Mouse (Mus musculus) midbrain, embryonic 13.5 days (tissue): Measurements from ENCODE around the gene Efna2. TPM values are rescaled to one million over a fixed set of nuclear protein-coding genes. Genes with fewer than 3 reads are reported as not detected.
A peak's percentile ranks its signal among the peaks of the same experiment; 100 is the strongest.

Source experiments
- ATAC-seq: fragments of 200-750 bp; cut with Nextera tagmentation; 2 replicates; pipeline ENCODE4 v1.8.0; 2017; ENCODE audit warnings: mild to moderate bottlenecking, moderate TSS enrichment, moderate library complexity
- H3K27ac ChIP-seq: fragments of 300-500 bp; sonication (generic); 2 replicates; pipeline ENCODE4 v1.5.1; 2015; ENCODE audit warnings: inconsistent platforms, mild to moderate bottlenecking, moderate library complexity
- H3K27me3 ChIP-seq: fragments of 300-500 bp; sonication (generic); 2 replicates; pipeline ENCODE4 v1.6.1; 2015; ENCODE audit warnings: mild to moderate bottlenecking, inconsistent platforms
- H3K36me3 ChIP-seq: fragments of 300-500 bp; sonication (generic); 2 replicates; pipeline ENCODE4 v1.6.1; 2015; ENCODE audit warnings: mild to moderate bottlenecking, inconsistent platforms
- H3K4me1 ChIP-seq: fragments of 300-500 bp; sonication (generic); replicated peaks from 2 replicates; pipeline ENCODE4 v1.6.1; 2015; ENCODE audit warnings: inconsistent platforms
- H3K4me2 ChIP-seq: fragments of 300-500 bp; sonication (generic); replicated peaks from 2 replicates; pipeline ENCODE4 v1.6.1; 2015; ENCODE audit warnings: moderate library complexity, mild to moderate bottlenecking, inconsistent platforms
- H3K4me3 ChIP-seq: fragments of 300-500 bp; sonication (generic); replicated peaks from 2 replicates; pipeline ENCODE4 v1.5.1; 2015; ENCODE audit warnings: mild to moderate bottlenecking, inconsistent platforms
- H3K9ac ChIP-seq: fragments of 300-500 bp; sonication (generic); replicated peaks from 2 replicates; pipeline ENCODE4 v1.6.1; 2015; ENCODE audit warnings: mild to moderate bottlenecking, inconsistent platforms
- H3K9me3 ChIP-seq: fragments of 300-500 bp; sonication (generic); 2 replicates; pipeline ENCODE4 v1.6.1; 2016; ENCODE audit warnings: mild to moderate bottlenecking, inconsistent platforms
- WGBS: fragments of 180-500 bp; shearing (Covaris S2); methylation state at CpG from one replicate; pipeline ENCODE4 v1.1.7; 2015; 5-methylcytosine and 5-hydroxymethylcytosine counted together
- polyA plus RNA-seq: library from polyadenylated mRNA; unstranded; fragments of >200 nt; fragmentation: Nextera tagmentation; extraction: Ambion mirVana; gene quantifications from 2 replicates; pipeline ENCODE4 v1.2.1, GENCODE M21; 2015

The Efna2 gene
- polyA plus RNA-seq, 1 experiment from 2014 or later: 41.3 TPM

GRCm38 (mm10) chr10:80136952-80137625 is 42.2 kb upstream of the Efna2 start:
- ATAC-seq: peak; percentile 7; the same call in 1 of the 2 replicates
- Histone ChIP-seq H3K4me2 (peak overlapping the region; percentile 90), H3K27me3 (peaks cover 21% of the 10 kb centered on the region), H3K4me1 (peaks cover 58% of the 10 kb centered on the region), H3K36me3 (peaks cover 44% of the 10 kb centered on the region), H3K27ac (peak overlapping the region; percentile 95), H3K9me3 (no peaks in the 10 kb centered on the region), H3K4me3 (peak overlapping the region; percentile 83), H3K9ac (peak overlapping the region; percentile 98)
- 3% methylated on average over 29 of the region's 29 CpGs for WGBS

DNA sequence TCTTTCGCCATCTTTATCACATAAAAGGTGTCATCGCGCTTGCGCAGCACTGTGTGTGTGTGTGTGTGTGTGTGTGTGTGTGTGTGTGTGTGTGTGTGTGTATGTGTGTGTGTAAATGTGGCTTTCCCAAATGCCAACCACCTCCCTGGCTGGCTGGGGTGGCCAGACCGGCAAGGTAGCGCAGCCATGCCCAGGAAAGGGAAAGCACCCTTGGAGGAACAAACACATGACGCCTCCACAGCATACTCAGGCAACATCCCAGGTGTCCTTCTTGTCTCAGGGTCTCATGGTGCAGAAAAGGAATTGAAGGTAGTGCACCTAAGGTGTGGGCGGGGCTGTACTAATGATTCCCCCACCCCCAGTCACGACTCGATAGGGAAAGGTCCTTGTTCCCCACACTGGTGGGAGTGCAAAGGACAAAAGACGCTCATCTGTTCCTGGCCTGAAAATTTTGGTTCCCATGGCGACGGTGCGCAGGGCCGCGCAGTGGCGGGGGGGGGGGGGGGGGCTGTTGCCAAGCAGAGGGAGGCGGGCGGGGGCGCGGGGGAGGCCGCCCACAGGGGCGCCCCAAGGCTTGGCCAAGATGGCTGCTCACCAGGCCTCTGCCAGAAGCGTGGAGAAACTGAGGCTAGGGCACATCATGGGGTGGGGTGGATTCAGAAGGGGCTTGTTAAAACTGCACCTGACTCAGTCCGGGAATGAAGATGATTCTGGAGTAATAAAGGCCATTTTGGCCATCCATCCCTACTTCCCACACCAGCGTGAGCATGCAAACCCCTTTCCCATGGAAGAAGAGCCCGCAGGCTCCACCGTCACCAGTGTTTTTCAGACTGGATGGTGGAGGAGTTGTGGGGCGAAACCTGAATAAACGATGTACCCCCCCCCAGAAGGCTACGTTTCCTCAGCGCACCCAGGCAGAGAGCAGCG is 41.4 kb upstream of the Efna2 start:
- Histone ChIP-seq H3K9me3 (no peaks in the 10 kb centered on the region), H3K36me3 (peaks cover 36% of the 10 kb centered on the region), H3K4me1 (peaks cover 59% of the 10 kb centered on the region), H3K9ac (peak overlapping the region; percentile 98), H3K27ac (peak overlapping the region; percentile 95), H3K4me2 (peak overlapping the region; percentile 90), H3K4me3 (peak overlapping the region; percentile 83), H3K27me3 (peaks cover 21% of the 10 kb centered on the region)
- under 1% methylated on average over 26 of the region's 33 CpGs for WGBS
- ATAC-seq: no peak

DNA sequence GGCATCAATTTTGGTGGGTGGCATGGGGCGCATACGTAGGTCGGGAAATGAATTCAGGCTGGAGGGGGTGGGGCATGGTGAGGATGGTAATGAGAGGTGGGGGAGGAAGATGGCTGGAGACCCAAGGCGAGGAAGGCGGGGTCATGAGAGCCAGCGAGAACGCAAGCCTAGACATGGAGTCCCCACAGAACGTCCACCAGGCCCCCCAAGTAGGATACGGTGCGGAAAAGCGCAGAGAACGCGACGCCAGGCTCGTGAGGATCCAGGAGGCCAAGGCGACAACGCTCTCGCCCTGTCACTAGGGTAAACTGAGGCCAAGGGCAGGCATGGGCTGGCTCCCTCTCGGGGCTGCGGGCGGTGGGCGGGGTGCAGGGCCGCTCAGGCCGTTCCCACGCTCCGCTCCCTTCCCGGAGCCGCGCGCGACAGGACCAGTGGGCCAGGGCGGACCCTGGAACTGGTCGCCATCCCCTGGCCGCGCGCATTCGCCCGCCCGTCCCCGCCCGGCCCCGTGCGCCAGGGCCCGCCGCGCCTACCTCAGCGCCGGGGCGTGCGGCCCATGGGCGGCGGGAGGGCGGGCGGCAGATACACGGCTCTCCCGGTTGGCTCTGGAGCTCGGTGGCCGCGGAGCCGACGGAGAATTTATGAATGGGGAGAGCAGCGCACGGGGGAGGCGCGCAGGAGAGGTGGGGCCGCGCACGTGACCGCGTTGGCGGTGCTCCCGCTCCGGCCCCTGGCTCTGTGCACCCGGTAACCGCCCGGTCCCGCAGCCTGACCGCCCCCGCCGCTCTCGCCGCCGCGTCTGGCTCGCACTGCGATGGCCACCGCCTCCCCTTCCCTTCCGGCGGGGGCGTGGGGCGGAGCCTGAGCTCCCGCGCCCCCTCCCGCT is 40.5 kb upstream of the Efna2 start, which contains the start of gene Atp5d:
Gene Atp5d, plus strand, starts transcription at position 80 of the 886 bp plus-strand sequence.
- H3K4me3 ChIP-seq: peak within 1 kb of the TSS; percentile 83
- H3K4me2 ChIP-seq: peak within 1 kb of the TSS; percentile 90
- H3K27ac ChIP-seq: peak within 1 kb of the TSS; percentile 95
- no peaks in the 10 kb centered on the region for H3K9me3 ChIP-seq
- peaks cover 32% of the 10 kb centered on the region for H3K36me3 ChIP-seq
- peak within 1 kb of the TSS; percentile 98 for H3K9ac ChIP-seq
- H3K4me1 ChIP-seq: peaks cover 63% of the 10 kb centered on the region
- under 1% methylated on average over 85 of the region's 94 CpGs for WGBS
- peaks cover 21% of the 10 kb centered on the region for H3K27me3 ChIP-seq
- peak; percentile 7 for ATAC-seq

DNA sequence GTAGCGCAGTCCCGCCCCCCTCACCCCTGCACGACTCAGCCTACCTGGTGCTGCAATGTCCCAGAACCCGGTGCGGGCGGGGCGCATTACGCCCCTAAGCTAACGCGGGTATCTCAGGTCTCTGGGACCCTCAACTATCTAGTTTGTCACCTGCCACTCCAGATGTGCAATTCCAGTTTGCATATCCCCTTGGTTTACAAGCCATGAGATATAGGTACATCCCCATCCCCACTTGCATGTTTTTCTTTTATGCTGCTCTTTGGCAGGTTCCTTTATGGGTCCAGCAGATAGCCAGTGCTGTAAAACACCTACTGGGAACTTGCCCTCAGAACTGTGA is 39.9 kb upstream of the Efna2 start:
- peak overlapping the region; percentile 98 for H3K9ac ChIP-seq
- H3K27ac ChIP-seq: peak overlapping the region; percentile 95
- peaks cover 21% of the 10 kb centered on the region for H3K27me3 ChIP-seq
- H3K9me3 ChIP-seq: no peaks in the 10 kb centered on the region
- WGBS: 0% methylated on average over 10 of the region's 10 CpGs
- peaks cover 69% of the 10 kb centered on the region for H3K4me1 ChIP-seq
- peaks cover 32% of the 10 kb centered on the region for H3K36me3 ChIP-seq
- ATAC-seq: peak; percentile 0; the same call in 1 of the 2 replicates
- peak overlapping the region; percentile 83 for H3K4me3 ChIP-seq
- H3K4me2 ChIP-seq: peak overlapping the region; percentile 90

GRCm38 (mm10) chr10:80139975-80140665 is 39.2 kb upstream of the Efna2 start:
- Histone ChIP-seq H3K4me1 (peaks cover 74% of the 10 kb centered on the region), H3K4me3 (peak overlapping the region; percentile 83; the same call in 1 of the 2 replicates), H3K9me3 (no peaks in the 10 kb centered on the region), H3K9ac (no peak overlapping the region), H3K4me2 (peak overlapping the region; percentile 90; the same call in 1 of the 2 replicates), H3K36me3 (peaks cover 32% of the 10 kb centered on the region), H3K27me3 (peaks cover 20% of the 10 kb centered on the region), H3K27ac (peak overlapping the region; percentile 95; the same call in 1 of the 2 replicates)
- 75% methylated on average over 11 of the region's 11 CpGs for WGBS
- no peak for ATAC-seq

- no peaks in the 10 kb centered on the region for H3K9me3 ChIP-seq
- peak within 1 kb of the TSS; percentile 95 for H3K27ac ChIP-seq
- H3K27me3 ChIP-seq: peaks cover 14% of the 10 kb centered on the region
- H3K9ac ChIP-seq: peak within 1 kb of the TSS; percentile 98; the same call in 1 of the 2 replicates
- peak within 1 kb of the TSS; percentile 83 for H3K4me3 ChIP-seq
- 77% methylated on average over 5 of the region's 10 CpGs for WGBS
- H3K4me1 ChIP-seq: peaks cover 80% of the 10 kb centered on the region
- ATAC-seq: no peak
- peaks cover 31% of the 10 kb centered on the region for H3K36me3 ChIP-seq
- H3K4me2 ChIP-seq: peak within 1 kb of the TSS; percentile 90
Measured at GRCm38 (mm10) chr10:80140666-80141035, 38.6 kb upstream of the Efna2 start, which contains the start of gene Cbarp. TSS of gene Cbarp (minus strand) at chr10:80140835.

DNA sequence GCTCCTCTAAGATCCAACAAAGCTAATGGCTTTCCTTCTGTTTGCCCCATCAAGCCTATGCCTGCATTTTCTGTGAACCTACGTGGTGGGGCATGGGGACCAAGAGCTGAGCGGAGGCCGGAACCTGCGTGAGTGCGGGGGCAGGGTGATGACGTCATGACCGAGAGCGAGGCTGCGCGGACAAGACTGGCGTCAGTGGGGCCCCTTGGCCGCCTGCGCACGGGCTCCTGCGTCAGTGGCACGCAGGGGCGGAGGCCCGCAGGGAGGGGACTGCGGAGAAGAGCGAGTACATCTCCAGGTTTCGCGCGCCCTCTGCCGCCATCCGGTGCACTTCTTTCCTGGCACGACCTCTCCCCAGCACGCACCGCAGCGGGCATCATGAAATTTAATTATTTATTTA is 38.0 kb upstream of the Efna2 start:
- peaks cover 82% of the 10 kb centered on the region for H3K4me1 ChIP-seq
- peaks cover 31% of the 10 kb centered on the region for H3K36me3 ChIP-seq
- WGBS: 0% methylated on average over 28 of the region's 29 CpGs

DNA sequence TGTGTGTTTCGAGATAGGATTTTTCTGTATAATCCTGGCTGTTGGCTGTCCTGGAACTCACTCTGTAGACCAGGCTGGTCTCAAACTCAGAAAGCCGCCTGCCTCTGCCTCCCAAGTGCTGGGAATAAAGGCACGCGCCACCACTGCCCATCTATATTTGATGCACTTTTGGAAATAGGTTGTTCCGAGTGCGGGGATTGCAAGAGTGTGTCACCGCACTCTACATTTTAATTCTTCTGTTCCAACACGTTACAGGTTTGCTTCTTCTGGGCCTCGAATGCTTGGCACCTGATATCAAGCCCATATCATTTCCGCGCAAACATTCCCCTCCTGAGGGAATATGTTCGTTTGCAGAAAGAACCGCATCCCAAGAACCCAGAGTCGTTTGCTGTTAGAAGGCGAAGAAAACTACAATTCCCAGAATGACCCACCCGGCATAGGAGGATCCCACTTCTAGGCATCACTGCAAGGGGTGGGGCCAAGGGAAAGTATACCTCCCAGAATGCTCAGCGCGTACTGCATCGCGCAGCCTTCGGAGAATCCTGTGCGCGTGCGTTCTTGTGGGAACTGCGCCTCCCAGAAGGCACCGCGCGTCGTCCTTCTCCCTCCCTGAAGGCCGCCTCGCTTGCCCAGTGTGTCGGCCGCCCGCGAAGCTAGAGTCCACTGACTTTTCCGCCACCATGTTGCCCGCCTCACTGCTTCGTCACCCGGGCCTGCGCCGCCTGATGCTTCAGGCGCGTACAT is 37.3 kb upstream of the Efna2 start:
- 1% methylated on average over 43 of the region's 43 CpGs for WGBS
- peaks cover 78% of the 10 kb centered on the region for H3K4me1 ChIP-seq
- peak overlapping the region; percentile 86 for H3K27ac ChIP-seq
- no peaks in the 10 kb centered on the region for H3K9me3 ChIP-seq
- peak overlapping the region; percentile 85 for H3K9ac ChIP-seq
- H3K27me3 ChIP-seq: peaks cover 1% of the 10 kb centered on the region
- peak; percentile 83 for ATAC-seq
- peaks cover 31% of the 10 kb centered on the region for H3K36me3 ChIP-seq
- H3K4me2 ChIP-seq: peak overlapping the region; percentile 78
- peak overlapping the region; percentile 63 for H3K4me3 ChIP-seq

More for the DNA sequence above, 38.0 kb upstream of the Efna2 start:
- Histone ChIP-seq H3K27ac (peak overlapping the region; percentile 86), H3K27me3 (peaks cover 8% of the 10 kb centered on the region), H3K9me3 (no peaks in the 10 kb centered on the region), H3K9ac (peak overlapping the region; percentile 59; the same call in 1 of the 2 replicates), H3K4me2 (peak overlapping the region; percentile 78), H3K4me3 (peak overlapping the region; percentile 63)
- ATAC-seq: peak; percentile 40

- Histone ChIP-seq H3K4me1 (peaks cover 78% of the 10 kb centered on the region), H3K27me3 (no peaks in the 10 kb centered on the region), H3K4me2 (peak overlapping the region; percentile 78), H3K4me3 (peak overlapping the region; percentile 63), H3K9ac (peak overlapping the region; percentile 85), H3K36me3 (peaks cover 31% of the 10 kb centered on the region), H3K27ac (peak overlapping the region; percentile 78), H3K9me3 (no peaks in the 10 kb centered on the region)
- no peak for ATAC-seq
- 1% methylated on average over 15 of the region's 15 CpGs for WGBS
Measured at GRCm38 (mm10) chr10:80142530-80142925, 36.8 kb upstream of the Efna2 start.

GRCm38 (mm10) chr10:80143664-80144063 is 35.6 kb upstream of the Efna2 start:
- ATAC-seq: no peak
- Histone ChIP-seq H3K27ac (no peak overlapping the region), H3K9ac (no peak overlapping the region), H3K4me3 (peak overlapping the region; percentile 63; the same call in 1 of the 2 replicates), H3K9me3 (no peaks in the 10 kb centered on the region), H3K4me1 (peaks cover 72% of the 10 kb centered on the region), H3K27me3 (no peaks in the 10 kb centered on the region), H3K4me2 (0 out of 2 replicates have a peak overlapping the region, but pooled peaks have one; percentile 6), H3K36me3 (peaks cover 31% of the 10 kb centered on the region)
- 93% methylated on average over 7 of the region's 7 CpGs for WGBS
